Mouse (Mus musculus) liver, postnatal 0 days (tissue): ENCODE data around the gene Rnps1. TPM values are rescaled to one million over a fixed set of nuclear protein-coding genes. Genes with fewer than 3 reads are reported as not detected.

Source experiments
- ATAC-seq: fragments of 200-750 bp; cut with Nextera tagmentation; 2 replicates; pipeline ENCODE4 v1.8.0; 2017; ENCODE audit warnings: mild to moderate bottlenecking, moderate library complexity
- DNase-seq: peaks from one replicate; pipeline ENCODE4 v3.0.0-alpha.2; 2016
- H3K27ac ChIP-seq: fragments of 300-500 bp; sonication (generic); 2 replicates; pipeline ENCODE4 v1.5.1; 2014; ENCODE audit warnings: antibody characterized with exemption, moderate library complexity, mild to moderate bottlenecking, low read depth
- H3K27me3 ChIP-seq: fragments of 300-500 bp; sonication (generic); 2 replicates; pipeline ENCODE4 v1.6.1; 2014; ENCODE audit warnings: low read length, control low read depth, mixed read lengths; ENCODE audit not compliant: insufficient read depth
- H3K36me3 ChIP-seq: fragments of 300-500 bp; sonication (generic); replicated peaks from 2 replicates; pipeline ENCODE4 v1.6.1; 2014; ENCODE audit warnings: mild to moderate bottlenecking, control low read depth, low read length, moderate library complexity, mixed read lengths; ENCODE audit not compliant: insufficient read depth
- H3K4me1 ChIP-seq: fragments of 300-500 bp; sonication (generic); 2 replicates; pipeline ENCODE4 v1.6.1; 2014; ENCODE audit warnings: antibody characterized with exemption, mild to moderate bottlenecking, control low read depth; ENCODE audit not compliant: insufficient read depth
- H3K4me2 ChIP-seq: fragments of 300-500 bp; sonication (generic); 2 replicates; pipeline ENCODE4 v1.6.1; 2014; ENCODE audit warnings: low read depth, mild to moderate bottlenecking, low read length, moderate library complexity, mixed read lengths
- H3K4me3 ChIP-seq: fragments of 300-500 bp; sonication (generic); 2 replicates; pipeline ENCODE4 v1.5.1; 2014; ENCODE audit warnings: low read depth, low read length
- H3K9ac ChIP-seq: fragments of 300-500 bp; sonication (generic); replicated peaks from 2 replicates; pipeline ENCODE4 v1.6.1; 2014; ENCODE audit warnings: mild to moderate bottlenecking, moderate library complexity
- H3K9me3 ChIP-seq: fragments of 300-500 bp; sonication (generic); 2 replicates; pipeline ENCODE4 v1.6.1; 2016; ENCODE audit warnings: mild to moderate bottlenecking, control low read depth, low read length, mixed read lengths
- CTCF ChIP-seq: sonication (generic); IDR thresholded peaks from 2 replicates; pipeline ENCODE4 v1.5.1; 2016; ENCODE audit warnings: antibody characterized with exemption, low read depth
- EP300 ChIP-seq: IDR thresholded peaks from 2 replicates; pipeline ENCODE4 v1.6.1; 2016; ENCODE audit warnings: antibody characterized with exemption, low read depth, mild to moderate bottlenecking
- WGBS: fragments of 180-500 bp; shearing (Covaris S2); extraction: QIAGEN DNeasy Blood & Tissue Kit; methylation state at CpG from one replicate; pipeline ENCODE4 v1.1.7; 2014; ENCODE audit not compliant: insufficient replicate concordance; 5-methylcytosine and 5-hydroxymethylcytosine counted together
- polyA plus RNA-seq: library from polyadenylated mRNA; unstranded; fragments of >200 nt; fragmentation: Nextera tagmentation; extraction: Ambion mirVana; gene quantifications from 2 replicates; pipeline ENCODE4 v1.2.1, GENCODE M21; 2015

The Rnps1 gene
- polyA plus RNA-seq, 1 experiment from 2014 or later: 69.9 TPM

GRCm38 (mm10) chr17:24472512-24472911 is 58.1 kb downstream of the Rnps1 start:
- WGBS: 76% methylated on average over 4 of the region's 4 CpGs
- no peaks in the 10 kb centered on the region for H3K9me3 ChIP-seq
- TF ChIP-seq EP300 (no peak), CTCF (no peak)
- H3K27ac ChIP-seq: no peak overlapping the region
- peaks cover 39% of the 10 kb centered on the region for H3K36me3 ChIP-seq
- H3K4me1 ChIP-seq: peaks cover 17% of the 10 kb centered on the region
- ATAC-seq: no peak
- H3K9ac ChIP-seq: peak overlapping the region; percentile 90
- peak overlapping the region; percentile 95 for H3K4me2 ChIP-seq
- H3K4me3 ChIP-seq: peak overlapping the region; percentile 88; the same call in 1 of the 2 replicates
- no peaks in the 10 kb centered on the region for H3K27me3 ChIP-seq
- DNase-seq: no peak

GRCm38 (mm10) chr17:24473612-24474275 is 59.4 kb downstream of the Rnps1 start, which contains the start of gene Bricd5:
TSS of gene Bricd5 (plus strand) at chr17:24473884.
- no peak within 1 kb of the TSS for H3K9ac ChIP-seq
- DNase-seq (no peak), ATAC-seq (no peak)
- H3K4me3 ChIP-seq: no peak within 1 kb of the TSS
- peaks cover 26% of the 10 kb centered on the region for H3K4me1 ChIP-seq
- no peak for TF ChIP-seq EP300
- no peak for TF ChIP-seq CTCF
- no peak within 1 kb of the TSS for H3K27ac ChIP-seq
- no peaks in the 10 kb centered on the region for H3K9me3 ChIP-seq
- H3K4me2 ChIP-seq: peak within 1 kb of the TSS; percentile 95
- 82% methylated on average over 6 of the region's 6 CpGs for WGBS
- no peaks in the 10 kb centered on the region for H3K27me3 ChIP-seq
- H3K36me3 ChIP-seq: peaks cover 39% of the 10 kb centered on the region

- ATAC-seq: no peak
- H3K4me1 ChIP-seq: peaks cover 26% of the 10 kb centered on the region
- TF ChIP-seq CTCF (no peak), EP300 (no peak)
Observed at GRCm38 (mm10) chr17:24474557-24474956, 60.2 kb downstream of the Rnps1 start.

More at GRCm38 (mm10) chr17:24474557-24474956, 60.2 kb downstream of the Rnps1 start:
- Histone ChIP-seq H3K9me3 (no peaks in the 10 kb centered on the region), H3K27me3 (no peaks in the 10 kb centered on the region), H3K9ac (no peak overlapping the region), H3K4me3 (no peak overlapping the region), H3K27ac (no peak overlapping the region), H3K4me2 (no peak overlapping the region), H3K36me3 (peaks cover 39% of the 10 kb centered on the region)
- no peak for DNase-seq
- WGBS: 74% methylated on average over 5 of the region's 5 CpGs

Other genes with a start within 250 kb of the Rnps1 start
- 422 and 445 TPM in 2 replicates for gene Atp6v0c, start 244.9 kb upstream of the Rnps1 start, polyA plus RNA-seq
- gene Tbc1d24, start 209.0 kb upstream of the Rnps1 start, polyA plus RNA-seq: 2.0 and 4.2 TPM in 2 replicates
- gene Ntn3, start 205.0 kb upstream of the Rnps1 start, polyA plus RNA-seq: 0.37 and 0.45 TPM in 2 replicates
- gene Tedc2, start 193.7 kb upstream of the Rnps1 start, polyA plus RNA-seq: 6.7 and 7.4 TPM in 2 replicates
- 26.2 and 29.6 TPM in 2 replicates for gene Ccnf, start 163.1 kb upstream of the Rnps1 start, polyA plus RNA-seq
- not detected in 2 replicates for gene Abca17, start 63.5 kb upstream of the Rnps1 start, polyA plus RNA-seq
- 6.4 and 7.1 TPM in 2 replicates for gene Abca3, start 62.6 kb upstream of the Rnps1 start, polyA plus RNA-seq
- 162 and 193 TPM in 2 replicates for gene Eci1, start 12.1 kb downstream of the Rnps1 start, polyA plus RNA-seq
- gene Dnase1l2, start 28.5 kb downstream of the Rnps1 start, polyA plus RNA-seq: 0.22 and 0.35 TPM in 2 replicates
- gene E4f1, start 55.7 kb downstream of the Rnps1 start, polyA plus RNA-seq: 4.5 and 6.4 TPM in 2 replicates
- gene Pgp, start 55.8 kb downstream of the Rnps1 start, polyA plus RNA-seq: 35.6 and 40.9 TPM in 2 replicates
- gene Bricd5, start 59.3 kb downstream of the Rnps1 start, polyA plus RNA-seq: not detected in 2 replicates
- gene Mlst8, start 64.5 kb downstream of the Rnps1 start, polyA plus RNA-seq: 6.2 and 8.1 TPM in 2 replicates
- not detected in 2 replicates for gene Caskin1, start 74.0 kb downstream of the Rnps1 start, polyA plus RNA-seq
- gene Traf7, start 113.4 kb downstream of the Rnps1 start, polyA plus RNA-seq: 14.1 and 17.2 TPM in 2 replicates
- 0.45 and 0.81 TPM in 2 replicates for gene Rab26, start 119.6 kb downstream of the Rnps1 start, polyA plus RNA-seq
- gene Pkd1, start 135.3 kb downstream of the Rnps1 start, polyA plus RNA-seq: 2.7 and 2.8 TPM in 2 replicates
- gene Tsc2, start 218.1 kb downstream of the Rnps1 start, polyA plus RNA-seq: 9.3 and 11.3 TPM in 2 replicates
- 3.6 and 4.3 TPM in 2 replicates for gene Nthl1, start 218.1 kb downstream of the Rnps1 start, polyA plus RNA-seq
- gene Slc9a3r2, start 235.8 kb downstream of the Rnps1 start, polyA plus RNA-seq: 12.5 and 13.3 TPM in 2 replicates
- not detected in 2 replicates for gene Npw, start 243.9 kb downstream of the Rnps1 start, polyA plus RNA-seq